Mouse (Mus musculus) spleen, embryonic (tissue): ENCODE measurements around the gene Epn2.

Source experiments
- CTCF ChIA-PET: fragments of 350-600 bp; sonication (Branson Sonifier 250); formaldehyde crosslinking; loops from one replicate; lab custom pipeline; 2022; lab: Charles Lee

Gene Epn2

DNA sequence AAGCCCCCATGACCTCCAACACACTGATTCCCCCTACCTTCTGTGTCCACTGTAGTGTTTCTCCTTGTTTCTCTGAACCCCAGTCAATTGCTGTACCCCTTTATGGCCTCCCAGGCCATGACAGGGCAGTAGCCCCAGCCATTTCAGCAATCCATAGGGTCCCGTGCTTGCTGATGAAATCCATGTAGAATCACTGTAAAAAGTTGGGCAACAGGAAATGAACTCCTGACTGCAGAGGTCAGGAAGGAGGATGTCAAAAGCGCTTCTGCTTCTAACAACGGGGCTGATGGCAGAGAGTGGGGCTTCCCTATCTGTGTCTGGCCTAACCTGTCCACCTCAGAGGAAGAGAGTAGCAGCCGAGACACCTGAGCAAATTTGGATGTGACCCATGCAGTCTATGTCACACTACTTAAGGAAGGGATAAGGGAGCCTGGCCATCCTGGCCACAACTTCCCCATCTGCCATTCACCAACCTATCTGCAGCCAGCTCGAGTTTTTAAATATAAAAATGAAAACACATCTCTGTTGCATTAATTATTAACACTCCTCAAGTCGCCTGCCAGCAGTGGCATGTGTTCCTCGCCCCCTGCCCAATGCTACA, 110.1 kb downstream of the Epn2 start:
- CTCF ChIA-PET, result no interaction called here

DNA sequence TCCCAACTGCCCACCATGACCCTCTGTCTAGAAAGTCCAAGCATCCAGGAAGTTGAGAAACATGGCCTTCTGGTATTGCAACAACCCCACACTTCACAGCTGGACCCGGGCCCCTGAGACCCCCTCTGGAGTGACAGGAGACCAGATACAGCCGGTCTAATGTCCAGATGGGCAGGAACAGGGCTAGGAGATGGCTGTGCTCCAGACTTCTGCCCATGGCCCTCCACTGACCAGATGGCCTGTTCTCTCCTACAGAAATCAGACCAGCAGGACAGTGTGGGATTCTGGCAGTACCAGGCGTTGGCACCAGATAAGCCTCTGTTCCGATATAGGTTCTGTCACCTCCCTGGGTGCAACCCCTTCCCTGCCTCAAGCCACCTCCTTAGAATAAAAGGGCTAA, 111.0 kb downstream of the Epn2 start:
- CTCF ChIA-PET, result no interaction called here
